Mouse (Mus musculus): Measurements from ENCODE around the gene Sncb. TPM values are rescaled to one million over a fixed set of nuclear protein-coding genes. Genes with fewer than 3 reads are reported as not detected.

Sncb gene
- total and polyA plus RNA-seq, 3 experiments: not detected

- no peaks in the 10 kb centered on the region for H3K27me3 ChIP-seq (ENCODE audit: control insufficient read depth in 1 of 2, insufficient read depth in 2 of 2, low read length in 2 of 2)
- H3K79me2 ChIP-seq (ENCODE audit: control insufficient read depth, insufficient read depth, low read length, poor library complexity): no peaks in the 10 kb centered on the region
- DNase-seq (ENCODE audit: low read depth, low spot score): no peak
- H3K9me3 ChIP-seq (replicated peaks; ENCODE audit: insufficient read depth, low read length): no peaks in the 10 kb centered on the region
- no peaks in the 10 kb centered on the region for H3K4me1 ChIP-seq (ENCODE audit: control insufficient read depth in 1 of 2, insufficient read depth in 2 of 2, low read length in 2 of 2)
- TF ChIP-seq CHD1 (IDR thresholded peaks at IDR 0.05; ENCODE audit: low read depth, low read length) (no peak), ZMIZ1 (IDR thresholded peaks at IDR 0.05; ENCODE audit: low read depth, low read length) (no peak), KAT2A (conservative IDR thresholded peaks at IDR 0.05; ENCODE audit: low read depth, low read length) (no peak), MAZ (IDR thresholded peaks at IDR 0.05; ENCODE audit: low read depth, low read length) (no peak), CHD2 (IDR thresholded peaks at IDR 0.05; ENCODE audit: low read length) (no peak), CTCF (IDR thresholded peaks at IDR 0.05 in 2 of 3, conservative IDR thresholded peaks at IDR 0.05 in 1 of 3; ENCODE audit: control insufficient read depth in 1 of 3, insufficient read depth in 1 of 3, low read depth in 2 of 3, low read length in 3 of 3, poor library complexity in 1 of 3, severe bottlenecking in 1 of 3) (no peak), GABPA (IDR thresholded peaks at IDR 0.05; ENCODE audit: low read depth, low read length) (no peak)
- no peaks in the 10 kb centered on the region for H3K36me3 ChIP-seq (ENCODE audit: control insufficient read depth in 1 of 2, insufficient read depth in 2 of 2, low read length in 2 of 2)
- no peak overlapping the region for H3K9ac ChIP-seq (ENCODE audit: control insufficient read depth, low read depth, low read length, poor library complexity, severe bottlenecking)
- no peak overlapping the region for H3K4me3 ChIP-seq (ENCODE audit: control insufficient read depth in 1 of 2, insufficient read depth in 1 of 2, low read depth in 2 of 2, low read length in 2 of 2)
- no peak overlapping the region for H3K27ac ChIP-seq (ENCODE audit: control insufficient read depth, low read depth, low read length)
Observed at GRCm38 (mm10) chr13:54758756-54759470, 7.5 kb downstream of the Sncb start.

GRCm38 (mm10) chr13:54758045-54758755, 8.2 kb downstream of the Sncb start:
- Histone ChIP-seq H3K4me1 (ENCODE audit: control insufficient read depth in 1 of 2, insufficient read depth in 2 of 2, low read length in 2 of 2) (no peaks in the 10 kb centered on the region), H3K79me2 (ENCODE audit: control insufficient read depth, insufficient read depth, low read length, poor library complexity) (no peaks in the 10 kb centered on the region), H3K27me3 (ENCODE audit: control insufficient read depth in 1 of 2, insufficient read depth in 2 of 2, low read length in 2 of 2) (no peaks in the 10 kb centered on the region), H3K4me3 (ENCODE audit: control insufficient read depth in 1 of 2, insufficient read depth in 1 of 2, low read depth in 2 of 2, low read length in 2 of 2) (no peak overlapping the region), H3K27ac (ENCODE audit: control insufficient read depth, low read depth, low read length) (no peak overlapping the region), H3K9ac (ENCODE audit: control insufficient read depth, low read depth, low read length, poor library complexity, severe bottlenecking) (no peak overlapping the region), H3K9me3 (replicated peaks; ENCODE audit: insufficient read depth, low read length) (no peaks in the 10 kb centered on the region), H3K36me3 (ENCODE audit: control insufficient read depth in 1 of 2, insufficient read depth in 2 of 2, low read length in 2 of 2) (no peaks in the 10 kb centered on the region)
- TF ChIP-seq E2F4 (IDR thresholded peaks at IDR 0.05; ENCODE audit: borderline replicate concordance, low read depth, low read length): no peak
- TF ChIP-seq CTCF (IDR thresholded peaks at IDR 0.05 in 2 of 3, conservative IDR thresholded peaks at IDR 0.05 in 1 of 3; ENCODE audit: control insufficient read depth in 1 of 3, insufficient read depth in 1 of 3, low read depth in 2 of 3, low read length in 3 of 3, poor library complexity in 1 of 3, severe bottlenecking in 1 of 3): peak in 2 of 3 experiments; percentile 3 to 14; a peak in 1 of 6 replicates
- DNase-seq (ENCODE audit: low read depth, low spot score): no peak

- H3K36me3 ChIP-seq (ENCODE audit: control insufficient read depth in 1 of 2, insufficient read depth in 2 of 2, low read length in 2 of 2): no peaks in the 10 kb centered on the region
- H3K9me3 ChIP-seq (replicated peaks; ENCODE audit: insufficient read depth, low read length): no peaks in the 10 kb centered on the region
- H3K79me2 ChIP-seq (ENCODE audit: control insufficient read depth, insufficient read depth, low read length, poor library complexity): no peaks in the 10 kb centered on the region
- no peak for DNase-seq (ENCODE audit: low read depth, low spot score)
- no peak for TF ChIP-seq MAZ (IDR thresholded peaks at IDR 0.05; ENCODE audit: low read depth, low read length)
- no peak for TF ChIP-seq BHLHE40 (IDR thresholded peaks at IDR 0.05; ENCODE audit: borderline replicate concordance, low read depth, low read length)
- TF ChIP-seq EP300 (IDR thresholded peaks at IDR 0.05; ENCODE audit: low read depth in 1 of 2, low read length in 2 of 2): no peak
- no peak for TF ChIP-seq TBP (IDR thresholded peaks at IDR 0.05; ENCODE audit: low read depth, low read length)
- TF ChIP-seq NELFE (IDR thresholded peaks at IDR 0.05; ENCODE audit: low read depth, low read length): no peak
- no peak for TF ChIP-seq ZMIZ1 (IDR thresholded peaks at IDR 0.05; ENCODE audit: low read depth, low read length)
- no peak for TF ChIP-seq USF1 (IDR thresholded peaks at IDR 0.05; ENCODE audit: low read depth, low read length)
- TF ChIP-seq ZKSCAN1 (IDR thresholded peaks at IDR 0.05; ENCODE audit: low read depth, low read length): no peak
- no peak for TF ChIP-seq RAD21 (IDR thresholded peaks at IDR 0.05; ENCODE audit: low read depth, low read length)
- no peak for TF ChIP-seq USF2 (IDR thresholded peaks at IDR 0.05; ENCODE audit: borderline replicate concordance in 1 of 2, insufficient read depth in 1 of 2, low read depth in 1 of 2, low read length in 2 of 2)
- TF ChIP-seq HCFC1 (IDR thresholded peaks at IDR 0.05; ENCODE audit: low read depth, low read length): no peak
- TF ChIP-seq RCOR1 (IDR thresholded peaks at IDR 0.05; ENCODE audit: low read depth, low read length): no peak
- TF ChIP-seq ZNF384 (IDR thresholded peaks at IDR 0.05; ENCODE audit: low read depth, low read length): no peak
- TF ChIP-seq POLR2AphosphoS2 (IDR thresholded peaks at IDR 0.05; ENCODE audit: low read length): no peak
- TF ChIP-seq GATA1 (IDR thresholded peaks at IDR 0.05; ENCODE audit: low read depth, low read length): no peak
- TF ChIP-seq SIN3A (IDR thresholded peaks at IDR 0.05; ENCODE audit: low read length): no peak
- TF ChIP-seq GABPA (IDR thresholded peaks at IDR 0.05; ENCODE audit: low read depth, low read length): no peak
- no peaks in the 10 kb centered on the region for H3K4me1 ChIP-seq (ENCODE audit: control insufficient read depth in 1 of 2, insufficient read depth in 2 of 2, low read length in 2 of 2)
- H3K27ac ChIP-seq (ENCODE audit: control insufficient read depth, low read depth, low read length): no peak overlapping the region
- H3K4me3 ChIP-seq (ENCODE audit: control insufficient read depth in 1 of 2, insufficient read depth in 1 of 2, low read depth in 2 of 2, low read length in 2 of 2): no peak overlapping the region
- no peaks in the 10 kb centered on the region for H3K27me3 ChIP-seq (ENCODE audit: control insufficient read depth in 1 of 2, insufficient read depth in 2 of 2, low read length in 2 of 2)
- no peak overlapping the region for H3K9ac ChIP-seq (ENCODE audit: control insufficient read depth, low read depth, low read length, poor library complexity, severe bottlenecking)
Observed at GRCm38 (mm10) chr13:54757093-54757830, 9.1 kb downstream of the Sncb start.
